In genomic region chr12:31074839-31075538, GRCm38 (mm10) we compare ENCODE assay signal across 8 mouse cellular contexts. TPM values are rescaled to one million over a fixed set of nuclear protein-coding genes. Genes with fewer than 3 reads are reported as not detected.
DNase-seq lines count a peak whose midpoint lies in the region; ATAC-seq lines count a peak whose summit lies in the region.

No protein-coding gene starts in this region.

- intact Hi-C loops in heart, postnatal 25 days (cut with DNase I), result no loop called here

- peak; percentile 63 for ATAC-seq in forebrain, embryonic 15.5 days (replicated peaks)
- ATAC-seq in lung, embryonic 16.5 days (ENCODE audit: low read depth), result peak; percentile 39

- peaks cover 11% of the 10 kb centered on the region; the same call in 1 of the 2 replicates for H3K4me1 ChIP-seq in heart, embryonic 10.5 days
- peaks cover 18% of the 10 kb centered on the region for H3K4me1 ChIP-seq in forebrain, embryonic 15.5 days
- H3K4me1 ChIP-seq in lung, embryonic 16.5 days (replicated peaks; ENCODE audit: control insufficient read depth, insufficient read depth, low read length), result no peaks in the 10 kb centered on the region; the same call in 1 of the 2 replicates

- H3K9me3 ChIP-seq in heart, embryonic 10.5 days, result no peaks in the 10 kb centered on the region
- H3K9me3 ChIP-seq in forebrain, embryonic 15.5 days, result no peaks in the 10 kb centered on the region
- H3K9me3 ChIP-seq in lung, embryonic 16.5 days (ENCODE audit: control insufficient read depth, low read length), result no peaks in the 10 kb centered on the region

- peak overlapping the region; percentile 64 for H3K27ac ChIP-seq in heart, embryonic 10.5 days
- H3K27ac ChIP-seq in forebrain, embryonic 15.5 days (replicated peaks), result no peak overlapping the region
- H3K27ac ChIP-seq in lung, embryonic 16.5 days (ENCODE audit: low read length), result no peak overlapping the region

- H3K27me3 ChIP-seq in heart, embryonic 10.5 days (ENCODE audit: insufficient read depth, poor library complexity, severe bottlenecking), result peaks cover 54% of the 10 kb centered on the region
- H3K27me3 ChIP-seq in forebrain, embryonic 15.5 days, result peaks cover 43% of the 10 kb centered on the region
- peaks cover 26% of the 10 kb centered on the region for H3K27me3 ChIP-seq in lung, embryonic 16.5 days (ENCODE audit: control insufficient read depth, insufficient read depth, low read depth, low read length)

- WGBS in heart, embryonic 10.5 days, result 2% methylated on average over 24 of the region's 24 CpGs
- 2% methylated on average over 24 of the region's 24 CpGs for WGBS in forebrain, embryonic 15.5 days
- 2% methylated on average over 24 of the region's 24 CpGs for WGBS in lung, embryonic 16.5 days

- H3K4me3 ChIP-seq in heart, embryonic 10.5 days, result peak overlapping the region; percentile 62
- H3K4me3 ChIP-seq in forebrain, embryonic 15.5 days, result peak overlapping the region; percentile 31
- H3K4me3 ChIP-seq in lung, embryonic 16.5 days (ENCODE audit: low read length), result peak overlapping the region; percentile 46

- no peak for DNase-seq in heart, embryonic 10.5 days (ENCODE audit: low spot score)
- no peak for DNase-seq in heart, postnatal 25 days (ENCODE audit: low spot score)
- DNase-seq in adipocyte (ENCODE audit: low spot score), result peak; percentile 56
- peak; percentile 61 to 81 for DNase-seq in kidney, adult 8-10 months
- DNase-seq in right cerebral cortex, postnatal 10 days (ENCODE audit: low spot score in 2 of 2), result peak; percentile 21 to 26
- DNase-seq in thymus, postnatal 0 days (ENCODE audit: low spot score), result no peak

- H3K4me2 ChIP-seq in forebrain, embryonic 15.5 days (replicated peaks), result peak overlapping the region; percentile 74
- peak overlapping the region; percentile 57 for H3K4me2 ChIP-seq in lung, embryonic 16.5 days (ENCODE audit: low read depth, low read length)

- no peak overlapping the region for H3K9ac ChIP-seq in forebrain, embryonic 15.5 days (replicated peaks)
- peak overlapping the region; percentile 34 for H3K9ac ChIP-seq in lung, embryonic 16.5 days (ENCODE audit: low read length)

- no peaks in the 10 kb centered on the region for H3K36me3 ChIP-seq in heart, embryonic 10.5 days
- H3K36me3 ChIP-seq in forebrain, embryonic 15.5 days, result no peaks in the 10 kb centered on the region
- no peaks in the 10 kb centered on the region for H3K36me3 ChIP-seq in lung, embryonic 16.5 days (ENCODE audit: control insufficient read depth, insufficient read depth, low read length)

RNA-seq across cellular contexts. Expression of gene Fam110c, which starts 1.3 kb away (rescaled TPM):
- 0.82 and 0.85 TPM in 2 replicates for polyA plus RNA-seq in heart, embryonic 10.5 days (2016; fragmentation: Nextera tagmentation; extraction: Ambion mirVana)
- total RNA-seq in heart, postnatal 25 days (2021), result under 1 TPM; 0.29 to 0.50 TPM
- 0.05 TPM in 1 of 2 replicates, not detected in the other for polyA plus RNA-seq in forebrain, embryonic 15.5 days (2015; fragmentation: Nextera tagmentation; extraction: Ambion mirVana)
- polyA plus RNA-seq in lung, embryonic 16.5 days (2015; fragmentation: Nextera tagmentation; extraction: Ambion mirVana), result 2.4 and 3.4 TPM in 2 replicates
- 0.19 and 0.26 TPM in 2 replicates for polyA plus RNA-seq in thymus, postnatal 0 days (2015; fragmentation: Nextera tagmentation; extraction: Ambion mirVana)

Comparison
In these comparisons a context has a peak if more than half of its experiments do, and no peak if none do; other contexts are left out.
1. DNase-seq: peak in adipocyte (single experiment), kidney, adult 8-10 months (2 of 2) and right cerebral cortex, postnatal 10 days (2 of 2); none in heart, embryonic 10.5 days (single experiment), heart, postnatal 25 days (single experiment) and thymus, postnatal 0 days (single experiment).
2. Peak in every context shown above with its lines, with median percentiles within 50 percentile points of each other: H3K4me3 ChIP-seq.